Mouse (Mus musculus) E14TG2a.4 (cell line): ENCODE data around the gene Lrrc28.

Experiments
- CTCF ChIP-seq: conservative IDR thresholded peaks from 2 replicates; pipeline ENCODE4 v1.5.1; 2014; ENCODE audit warnings: low read length
- NANOG ChIP-seq: IDR thresholded peaks from 2 replicates; pipeline ENCODE4 v1.6.1; 2014; ENCODE audit warnings: borderline replicate concordance, low read length, mixed read lengths
- POU5F1 ChIP-seq: IDR thresholded peaks from 2 replicates; pipeline ENCODE4 v1.6.1; 2014; ENCODE audit warnings: low read length, borderline replicate concordance

DNA sequence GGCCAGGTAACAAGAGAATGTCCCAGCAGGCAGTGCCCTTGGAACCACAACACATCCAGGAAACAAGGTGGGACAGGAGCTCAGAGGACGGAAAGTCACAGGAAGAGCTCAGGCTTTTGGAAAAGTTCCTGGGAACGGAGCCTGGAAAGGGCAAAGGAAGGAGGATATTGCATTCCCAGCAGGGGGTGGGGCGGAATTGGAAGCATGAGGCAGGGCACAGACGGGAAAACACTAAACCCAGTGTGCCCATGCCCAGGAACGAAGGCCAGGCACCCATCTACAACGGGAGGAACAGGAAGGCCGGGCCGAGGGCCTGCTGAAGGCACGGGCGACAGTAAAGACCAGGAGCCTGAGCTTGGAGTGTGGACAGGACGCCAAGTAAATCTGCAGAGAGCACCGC, 82.9 kb downstream of the Lrrc28 start:
- no peak for TF ChIP-seq CTCF
- TF ChIP-seq POU5F1: no peak
- no peak for TF ChIP-seq NANOG
